Mouse (Mus musculus): ENCODE results near the gene Sema4d.

Sema4d gene

DNA sequence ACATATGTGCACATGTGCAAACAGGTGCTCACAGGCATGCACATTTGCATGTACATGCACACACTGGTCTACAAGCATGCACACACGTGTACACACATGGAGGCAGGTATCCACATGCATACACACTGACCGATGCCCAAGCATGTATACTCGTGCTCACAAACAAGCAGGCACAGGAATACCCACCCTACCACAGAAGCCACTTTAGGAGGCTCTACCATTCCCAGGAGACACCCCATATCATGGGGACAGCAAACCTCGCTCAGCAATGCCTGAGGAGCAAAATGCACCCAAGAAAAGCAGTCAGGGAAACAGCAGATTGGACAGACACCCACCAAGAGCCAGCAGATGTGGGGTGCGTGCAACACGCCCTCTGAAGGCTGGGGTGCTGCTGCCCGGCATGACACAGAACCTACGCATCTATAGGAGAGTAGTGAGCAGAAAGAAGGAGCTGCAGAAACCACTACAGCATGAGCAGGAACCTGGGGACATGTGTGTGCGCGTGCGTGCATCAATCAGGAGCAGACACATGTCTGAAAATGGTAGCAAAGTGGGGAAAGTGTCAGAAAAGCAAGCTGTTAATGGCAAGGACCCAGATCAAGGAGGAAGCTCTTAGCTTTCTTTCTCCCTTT is 15.1 kb downstream of the Sema4d start:
- no peak for DNase-seq (ENCODE audit: low read depth, low spot score)

DNA sequence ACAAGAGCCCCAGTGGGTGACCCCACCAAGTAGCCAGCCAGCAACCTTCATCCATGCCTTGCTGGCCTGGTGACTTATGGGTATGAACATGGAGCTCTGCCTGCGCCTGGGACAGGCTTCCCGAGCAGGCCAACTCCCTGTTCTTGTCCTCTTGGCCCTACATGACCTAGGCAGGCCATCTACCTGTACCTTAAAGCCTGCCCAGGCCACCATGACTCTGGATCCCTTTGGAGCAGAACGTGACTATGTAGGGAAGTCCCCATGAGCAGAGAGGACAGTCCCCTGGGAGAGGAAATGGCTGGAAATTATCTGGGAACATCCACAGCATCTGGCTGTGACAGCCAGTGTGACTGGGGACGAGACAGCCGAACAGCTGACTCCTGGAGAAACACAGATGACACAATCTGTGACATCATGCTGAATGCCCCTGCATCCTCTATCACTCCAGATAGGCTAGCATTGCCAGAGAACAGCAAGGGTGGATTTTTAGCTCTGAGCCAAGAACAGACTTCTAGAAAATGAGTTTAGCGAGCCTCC is 15.7 kb downstream of the Sema4d start:
- DNase-seq (ENCODE audit: low read depth, low spot score): no peak

DNA sequence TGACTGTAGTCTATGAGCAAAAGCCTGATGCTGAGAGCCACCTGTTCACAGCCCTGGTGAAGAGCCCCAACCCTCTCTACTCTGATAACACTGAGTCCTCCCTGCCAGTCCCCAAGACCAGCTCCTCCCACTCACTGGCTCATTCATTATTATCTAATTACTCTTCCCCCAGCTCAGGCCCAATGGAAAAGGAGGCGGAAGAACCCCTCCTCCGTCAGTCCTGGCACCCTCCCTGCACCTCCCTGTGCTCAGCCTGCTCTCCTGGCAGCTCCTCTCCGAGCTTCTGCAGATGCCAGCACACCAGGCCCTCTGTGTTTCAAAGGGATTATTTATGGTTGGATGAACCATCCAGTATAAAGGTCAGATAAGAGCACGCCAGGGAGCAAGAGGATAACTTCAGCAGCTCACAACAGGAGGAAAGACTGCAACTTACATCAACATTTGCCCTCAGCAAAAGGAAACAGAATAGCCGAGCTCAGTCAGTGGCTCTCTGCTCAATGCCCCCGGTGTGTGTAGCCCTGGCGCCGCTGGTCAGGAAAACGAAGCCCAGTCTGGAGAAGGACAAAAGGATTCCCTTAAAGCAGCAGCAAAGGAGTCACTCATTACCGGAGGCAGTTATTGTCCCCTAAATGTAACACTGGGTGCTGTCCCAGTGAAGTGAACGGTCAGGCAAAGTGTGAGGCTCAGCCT is 16.4 kb downstream of the Sema4d start:
- no peak for DNase-seq (ENCODE audit: low read depth, low spot score)

DNA sequence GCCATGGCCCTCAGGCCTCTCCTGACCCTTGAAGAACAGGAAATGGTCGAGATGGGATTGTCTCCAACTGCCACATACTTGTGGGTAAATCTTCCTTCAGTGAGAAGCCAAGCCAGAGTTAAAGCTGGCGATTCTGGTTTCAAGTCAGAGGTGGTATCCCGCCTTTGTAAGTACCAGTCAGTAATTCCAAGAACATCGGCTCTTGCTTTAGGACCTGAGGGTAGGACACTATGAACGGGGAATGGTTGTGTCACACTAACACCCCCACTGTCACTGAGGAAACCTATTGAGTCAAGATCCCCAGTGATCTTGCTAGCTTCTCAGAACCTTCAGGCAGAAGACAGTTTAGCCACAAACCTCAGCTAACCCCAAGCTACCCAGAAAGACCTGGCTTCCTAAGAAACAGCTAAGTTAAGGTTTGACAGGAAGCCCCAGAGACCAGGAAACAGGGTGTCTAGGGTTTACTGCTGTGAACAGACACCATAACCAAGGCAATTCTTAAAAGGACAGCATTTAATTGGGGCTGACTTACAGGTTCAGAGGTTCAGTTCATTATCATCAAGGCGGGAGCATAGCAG is 17.3 kb downstream of the Sema4d start:
- DNase-seq (ENCODE audit: low read depth, low spot score): no peak

- no peak for DNase-seq (ENCODE audit: low read depth, low spot score)
Measured at GRCm38 (mm10) chr13:51771802-51772206, 21.7 kb downstream of the Sema4d start.

DNA sequence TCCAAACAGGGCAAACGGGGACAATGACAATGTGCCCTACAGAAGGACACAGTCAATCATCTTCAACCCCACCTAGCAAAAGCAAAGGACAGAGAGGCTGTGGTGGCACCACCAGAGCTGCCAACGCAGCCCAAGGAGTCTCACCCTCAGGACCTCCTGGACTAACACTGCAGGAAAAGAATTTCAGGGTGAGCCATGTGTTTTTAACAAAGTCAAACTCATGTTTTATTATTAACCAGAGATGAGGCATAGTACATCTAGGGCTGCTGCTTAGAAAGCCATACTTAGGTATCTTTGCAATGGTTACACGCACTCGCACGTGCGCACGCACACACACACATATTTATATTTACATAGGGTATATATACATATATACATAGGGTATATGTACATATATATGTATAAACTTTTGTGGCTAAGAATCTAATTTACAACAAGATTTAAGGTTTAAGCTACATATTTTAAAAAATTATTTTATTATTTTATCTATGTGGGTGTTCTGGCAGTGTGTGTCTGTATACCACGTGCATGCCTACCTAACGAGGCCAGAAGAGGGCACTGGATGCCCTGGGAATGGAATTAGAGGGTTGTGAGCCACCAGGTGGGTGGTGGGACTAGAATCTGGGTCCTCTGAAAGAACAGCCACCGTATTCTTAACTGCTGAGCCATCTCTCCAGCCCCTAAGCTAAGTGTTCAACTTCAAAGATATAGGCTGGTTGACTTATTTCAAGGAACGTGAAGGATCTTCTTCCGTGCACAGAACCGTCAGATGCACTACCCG is 22.7 kb downstream of the Sema4d start:
- DNase-seq (ENCODE audit: low read depth, low spot score): no peak

DNA sequence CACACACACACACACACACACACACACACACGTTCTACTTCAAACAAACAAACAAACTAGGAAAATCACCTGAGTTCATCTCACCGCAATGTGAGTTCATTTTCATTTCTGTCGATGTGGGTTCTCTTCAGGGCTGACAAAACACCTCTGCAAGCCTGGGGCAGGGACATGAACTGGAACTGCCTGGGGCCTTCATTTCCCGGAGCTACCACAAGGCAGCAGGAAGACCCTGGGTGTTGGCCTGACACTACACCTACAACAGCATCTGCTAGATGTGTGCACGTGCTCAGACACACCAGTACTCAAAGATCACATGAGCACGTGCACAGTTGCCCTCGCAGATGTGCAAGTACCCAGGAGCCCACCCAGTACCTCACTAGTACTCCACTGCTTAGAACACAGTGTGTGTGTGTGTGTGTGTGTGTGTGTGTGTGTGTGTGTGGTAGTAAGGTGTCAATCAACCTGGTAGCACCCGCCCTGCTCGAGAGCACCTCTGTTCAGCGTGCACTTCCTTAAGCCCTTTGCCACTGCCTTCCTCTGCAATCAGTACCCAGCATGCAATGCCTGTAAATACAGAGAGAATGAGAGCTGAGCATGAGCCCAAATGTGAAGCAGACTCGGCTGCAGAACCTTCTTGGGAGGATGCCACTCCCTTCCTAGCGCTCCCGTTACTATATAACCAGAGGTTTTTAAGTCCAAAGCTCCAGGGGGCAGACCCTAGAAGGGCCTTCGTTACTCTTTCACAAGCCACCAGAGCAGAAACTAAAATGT is 25.4 kb downstream of the Sema4d start:
- no peak for DNase-seq (ENCODE audit: low read depth, low spot score)

DNA sequence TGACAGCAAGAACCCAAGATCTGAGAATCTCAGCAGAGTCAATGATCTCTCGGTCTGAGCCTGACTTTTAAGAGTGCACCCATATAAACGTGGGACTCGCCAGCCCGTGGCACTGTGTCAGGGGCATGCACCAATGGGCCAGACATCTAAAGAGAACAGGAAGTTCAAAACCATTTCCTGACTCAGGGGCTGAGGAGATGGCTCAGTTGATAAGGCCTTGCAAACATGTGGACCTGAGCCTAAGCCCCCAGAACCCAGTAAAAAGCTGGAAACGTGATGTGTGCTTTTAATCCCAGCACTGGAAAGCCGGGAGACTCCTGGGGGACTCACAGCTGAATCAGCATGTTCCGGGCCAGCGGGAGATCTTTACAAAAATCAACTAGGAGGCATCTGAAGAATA is 26.0 kb downstream of the Sema4d start:
- no peak for DNase-seq (ENCODE audit: low read depth, low spot score)

DNA sequence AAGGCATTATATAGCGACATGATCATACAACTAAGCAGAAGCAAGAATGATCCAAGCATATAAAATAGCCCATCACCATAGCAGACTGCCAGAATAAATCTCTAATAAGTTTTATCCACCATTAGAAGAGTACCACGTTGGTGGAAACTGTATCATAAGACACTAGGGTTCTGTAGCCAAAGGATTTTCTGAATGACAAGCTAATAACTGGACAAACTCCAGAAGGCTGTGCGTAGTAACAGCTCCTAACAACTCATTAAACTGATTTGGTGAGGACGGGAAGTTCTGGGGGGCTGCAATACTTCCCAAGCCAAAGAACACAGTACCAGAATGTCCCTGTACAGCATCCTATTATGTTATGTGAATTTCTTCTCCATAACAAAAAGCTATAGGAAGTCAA is 26.8 kb downstream of the Sema4d start:
- DNase-seq (ENCODE audit: low read depth, low spot score): no peak

DNA sequence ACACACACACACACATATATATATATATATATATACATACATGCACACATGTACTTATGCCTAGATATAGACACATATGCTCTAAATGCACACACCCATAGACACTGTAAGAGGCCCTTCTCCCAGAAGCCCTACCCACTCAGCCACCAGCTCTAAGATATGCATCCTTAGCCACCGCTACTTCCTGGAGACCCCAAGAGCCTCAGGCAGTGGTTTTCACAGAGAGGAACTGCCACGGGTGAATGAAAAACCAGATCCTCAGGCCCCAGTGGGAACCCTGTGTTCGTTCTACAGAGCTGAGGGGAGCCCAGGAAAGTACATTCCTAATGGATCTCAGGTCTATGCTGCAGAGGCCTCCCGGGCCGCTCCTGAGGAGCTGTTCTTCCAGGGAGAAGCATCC is 28.2 kb downstream of the Sema4d start:
- no peak for DNase-seq (ENCODE audit: low read depth, low spot score)

GRCm38 (mm10) chr13:51763019-51763698 is 30.4 kb downstream of the Sema4d start:
- no peak for DNase-seq (ENCODE audit: low read depth, low spot score)

GRCm38 (mm10) chr13:51761186-51761813 is 32.2 kb downstream of the Sema4d start:
- no peak for DNase-seq (ENCODE audit: low read depth, low spot score)

- DNase-seq (ENCODE audit: low read depth, low spot score): no peak
Measured at GRCm38 (mm10) chr13:51759256-51759987, 34.1 kb downstream of the Sema4d start.

GRCm38 (mm10) chr13:51758428-51758827 is 35.1 kb downstream of the Sema4d start:
- DNase-seq (ENCODE audit: low read depth, low spot score): no peak

GRCm38 (mm10) chr13:51757099-51757498 is 36.4 kb downstream of the Sema4d start:
- DNase-seq (ENCODE audit: low read depth, low spot score): no peak

- DNase-seq (ENCODE audit: low read depth, low spot score): no peak
Measured at GRCm38 (mm10) chr13:51756563-51756962, 37.0 kb downstream of the Sema4d start.

DNA sequence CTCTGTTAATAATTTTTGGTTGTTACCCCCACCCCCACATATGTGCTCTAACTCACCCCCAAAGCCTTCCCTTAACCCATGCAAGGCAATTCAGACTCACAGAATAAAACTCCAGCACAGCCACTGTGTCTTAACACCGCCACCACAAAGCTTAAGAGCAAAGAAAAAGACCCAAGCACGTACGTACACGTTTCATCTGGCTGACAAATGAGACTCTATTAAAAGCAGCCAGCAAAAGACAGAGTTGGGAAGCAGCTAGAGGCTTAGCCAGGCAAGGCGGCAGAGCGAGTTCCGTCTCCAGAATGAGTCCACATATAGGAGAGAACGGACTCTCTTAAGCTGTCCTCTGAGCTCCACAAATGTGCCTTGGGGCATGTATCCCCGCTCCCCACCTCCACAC is 37.5 kb downstream of the Sema4d start:
- no peak for DNase-seq (ENCODE audit: low read depth, low spot score)

DNA sequence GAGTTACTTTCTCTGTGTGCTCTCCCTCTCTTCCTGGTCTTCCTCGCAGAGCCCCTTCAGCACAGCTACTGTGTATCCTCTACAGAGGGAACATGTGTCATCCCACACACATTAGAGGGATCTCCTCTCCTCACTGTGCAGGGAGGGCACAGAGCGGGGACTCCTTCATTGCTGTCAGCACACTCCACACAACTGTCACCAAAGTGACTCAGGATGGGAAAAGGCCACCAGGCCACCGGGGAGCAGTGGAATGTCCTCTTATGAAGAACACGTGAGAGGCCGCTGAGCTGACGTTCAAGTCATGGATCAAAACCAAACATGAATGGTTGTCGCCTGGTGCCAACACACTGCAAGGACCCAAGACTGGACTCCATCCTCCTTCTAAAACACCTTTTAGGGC is 38.0 kb downstream of the Sema4d start:
- no peak for DNase-seq (ENCODE audit: low read depth, low spot score)

DNA sequence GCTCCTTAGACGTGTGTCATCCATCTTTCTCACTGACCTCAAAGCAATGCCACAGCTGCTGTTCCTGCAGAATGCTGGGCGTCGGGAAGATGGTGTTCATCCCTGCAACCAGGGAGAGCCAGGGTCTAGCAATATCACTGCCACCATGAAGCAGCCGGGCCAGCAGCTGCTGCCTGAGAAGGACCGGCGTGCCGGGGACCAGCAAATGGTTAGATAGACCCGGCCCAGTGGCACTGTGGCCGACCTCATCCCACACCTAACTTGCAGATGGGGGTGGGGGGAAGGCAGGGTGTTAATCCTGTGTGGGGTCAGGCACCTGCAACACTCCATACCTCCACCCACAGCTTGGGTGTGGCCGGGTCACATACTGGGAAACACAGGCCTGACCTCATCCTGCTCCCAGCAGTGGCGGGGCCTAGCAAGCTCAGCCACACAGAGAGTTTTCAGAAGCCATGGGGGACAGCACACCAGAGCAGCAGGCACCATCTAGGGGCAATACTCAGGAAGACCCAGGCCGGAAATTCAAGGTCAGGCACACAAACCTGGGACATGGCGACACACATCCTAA is 38.9 kb downstream of the Sema4d start:
- no peak for DNase-seq (ENCODE audit: low read depth, low spot score)
